Mouse (Mus musculus) midbrain, embryonic 13.5 days (tissue): ENCODE measurements around the gene Nmur1. TPM values are rescaled to one million over a fixed set of nuclear protein-coding genes. Genes with fewer than 3 reads are reported as not detected.
A peak's percentile ranks its signal among the peaks of the same experiment; 100 is the strongest.

Experiments used
- ATAC-seq: fragments of 200-750 bp; cut with Nextera tagmentation; 2 replicates; pipeline ENCODE4 v1.8.0; 2017; ENCODE audit warnings: mild to moderate bottlenecking, moderate TSS enrichment, moderate library complexity
- H3K27ac ChIP-seq: fragments of 300-500 bp; sonication (generic); 2 replicates; pipeline ENCODE4 v1.5.1; 2015; ENCODE audit warnings: inconsistent platforms, mild to moderate bottlenecking, moderate library complexity
- H3K27me3 ChIP-seq: fragments of 300-500 bp; sonication (generic); 2 replicates; pipeline ENCODE4 v1.6.1; 2015; ENCODE audit warnings: mild to moderate bottlenecking, inconsistent platforms
- H3K36me3 ChIP-seq: fragments of 300-500 bp; sonication (generic); 2 replicates; pipeline ENCODE4 v1.6.1; 2015; ENCODE audit warnings: mild to moderate bottlenecking, inconsistent platforms
- H3K4me1 ChIP-seq: fragments of 300-500 bp; sonication (generic); replicated peaks from 2 replicates; pipeline ENCODE4 v1.6.1; 2015; ENCODE audit warnings: inconsistent platforms
- H3K4me2 ChIP-seq: fragments of 300-500 bp; sonication (generic); replicated peaks from 2 replicates; pipeline ENCODE4 v1.6.1; 2015; ENCODE audit warnings: moderate library complexity, mild to moderate bottlenecking, inconsistent platforms
- H3K4me3 ChIP-seq: fragments of 300-500 bp; sonication (generic); replicated peaks from 2 replicates; pipeline ENCODE4 v1.5.1; 2015; ENCODE audit warnings: mild to moderate bottlenecking, inconsistent platforms
- H3K9ac ChIP-seq: fragments of 300-500 bp; sonication (generic); replicated peaks from 2 replicates; pipeline ENCODE4 v1.6.1; 2015; ENCODE audit warnings: mild to moderate bottlenecking, inconsistent platforms
- H3K9me3 ChIP-seq: fragments of 300-500 bp; sonication (generic); 2 replicates; pipeline ENCODE4 v1.6.1; 2016; ENCODE audit warnings: mild to moderate bottlenecking, inconsistent platforms
- WGBS: fragments of 180-500 bp; shearing (Covaris S2); methylation state at CpG from one replicate; pipeline ENCODE4 v1.1.7; 2015; 5-methylcytosine and 5-hydroxymethylcytosine counted together
- polyA plus RNA-seq: library from polyadenylated mRNA; unstranded; fragments of >200 nt; fragmentation: Nextera tagmentation; extraction: Ambion mirVana; gene quantifications from 2 replicates; pipeline ENCODE4 v1.2.1, GENCODE M21; 2015

Nmur1 gene
- polyA plus RNA-seq, 1 experiment from 2014 or later = not detected

DNA sequence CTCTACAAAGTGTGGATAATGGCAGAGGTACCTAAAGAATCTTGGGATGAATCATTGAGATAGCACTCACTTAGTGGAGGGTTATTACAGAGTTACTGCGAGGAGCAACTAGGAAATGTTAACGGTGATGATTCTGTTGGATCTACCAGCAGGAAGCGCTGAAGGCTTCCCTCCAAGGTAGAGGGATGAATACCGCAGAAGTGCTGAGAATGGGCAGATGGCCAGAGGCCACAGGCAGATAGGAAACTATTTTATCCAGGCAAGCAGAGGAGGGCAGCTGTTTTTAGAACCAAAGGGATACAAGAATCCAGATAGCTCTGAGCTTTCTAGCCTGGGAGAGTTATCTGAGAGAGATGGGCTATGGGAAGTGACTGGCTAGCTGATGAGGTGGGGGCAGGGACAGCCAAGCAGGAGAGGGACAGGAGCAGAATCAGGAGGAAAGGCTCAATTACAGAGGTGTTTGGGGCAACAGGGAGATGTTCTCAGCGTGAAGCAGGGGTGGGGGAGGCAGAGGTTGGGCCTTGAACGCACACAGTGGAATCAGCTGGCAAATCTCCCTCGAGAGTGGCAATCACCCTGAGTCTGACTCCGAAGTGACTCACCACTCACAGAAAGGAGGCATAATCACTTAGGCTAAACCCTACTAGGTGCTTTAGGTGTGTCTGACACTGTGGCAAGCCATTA is 13.6 kb upstream of the Nmur1 start:
- H3K27me3 ChIP-seq = no peaks in the 10 kb centered on the region
- no peaks in the 10 kb centered on the region for H3K36me3 ChIP-seq
- H3K4me1 ChIP-seq = peaks cover 77% of the 10 kb centered on the region
- ATAC-seq = no peak
- WGBS = 33% methylated on average over 8 of the region's 8 CpGs
- H3K4me2 ChIP-seq = peak overlapping the region; percentile 84; the same call in 1 of the 2 replicates
- peak overlapping the region; percentile 24; the same call in 1 of the 2 replicates for H3K9ac ChIP-seq
- peak overlapping the region; percentile 99; the same call in 1 of the 2 replicates for H3K27ac ChIP-seq
- no peaks in the 10 kb centered on the region for H3K9me3 ChIP-seq
- no peak overlapping the region for H3K4me3 ChIP-seq

DNA sequence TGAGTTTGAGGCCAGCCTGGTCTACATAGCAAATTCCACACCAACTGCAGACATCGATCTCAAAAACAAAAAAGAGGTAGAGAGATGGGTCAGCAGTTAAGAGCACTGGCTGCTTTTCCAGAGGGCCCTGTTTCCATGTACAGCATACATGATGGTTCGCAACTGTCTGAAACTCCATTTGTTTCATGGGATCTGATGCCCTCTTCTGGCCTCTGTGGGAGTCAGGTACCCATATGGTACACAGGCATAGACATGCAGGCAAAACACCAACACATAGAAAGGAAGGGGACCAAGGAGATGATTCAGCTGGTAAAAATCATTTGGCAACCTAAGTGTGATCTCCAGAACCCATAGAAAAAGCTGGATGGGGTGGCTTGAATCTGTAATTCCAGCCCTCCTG is 12.5 kb upstream of the Nmur1 start:
- H3K4me3 ChIP-seq = no peak overlapping the region
- no peak overlapping the region for H3K27ac ChIP-seq
- H3K4me1 ChIP-seq = peaks cover 79% of the 10 kb centered on the region
- no peak for ATAC-seq
- H3K9me3 ChIP-seq = no peaks in the 10 kb centered on the region
- WGBS = 80% methylated on average over 2 of the region's 2 CpGs
- no peak overlapping the region for H3K4me2 ChIP-seq
- no peak overlapping the region for H3K9ac ChIP-seq
- H3K27me3 ChIP-seq = no peaks in the 10 kb centered on the region
- no peaks in the 10 kb centered on the region for H3K36me3 ChIP-seq

DNA sequence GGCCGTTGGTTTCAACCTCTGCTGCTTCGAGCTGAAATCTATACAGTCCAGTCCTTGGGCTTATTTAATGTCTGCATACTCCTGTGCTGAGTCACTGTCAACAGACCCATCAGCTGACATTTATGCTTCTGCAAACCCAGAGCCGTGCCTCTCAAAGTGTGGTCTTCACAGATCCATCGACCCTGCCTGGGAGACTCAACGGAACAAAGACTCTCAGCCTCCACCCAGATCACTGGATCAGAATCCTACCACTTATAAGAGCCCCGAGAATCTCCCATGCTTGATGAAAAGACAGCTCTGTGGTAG is 11.9 kb upstream of the Nmur1 start:
- WGBS = 83% methylated on average over 6 of the region's 6 CpGs
- ATAC-seq = no peak
- Histone ChIP-seq H3K4me2 (no peak overlapping the region), H3K36me3 (no peaks in the 10 kb centered on the region), H3K9ac (no peak overlapping the region), H3K27me3 (no peaks in the 10 kb centered on the region), H3K4me1 (peaks cover 79% of the 10 kb centered on the region), H3K9me3 (no peaks in the 10 kb centered on the region), H3K4me3 (no peak overlapping the region), H3K27ac (peak overlapping the region; percentile 30; the same call in 1 of the 2 replicates)

DNA sequence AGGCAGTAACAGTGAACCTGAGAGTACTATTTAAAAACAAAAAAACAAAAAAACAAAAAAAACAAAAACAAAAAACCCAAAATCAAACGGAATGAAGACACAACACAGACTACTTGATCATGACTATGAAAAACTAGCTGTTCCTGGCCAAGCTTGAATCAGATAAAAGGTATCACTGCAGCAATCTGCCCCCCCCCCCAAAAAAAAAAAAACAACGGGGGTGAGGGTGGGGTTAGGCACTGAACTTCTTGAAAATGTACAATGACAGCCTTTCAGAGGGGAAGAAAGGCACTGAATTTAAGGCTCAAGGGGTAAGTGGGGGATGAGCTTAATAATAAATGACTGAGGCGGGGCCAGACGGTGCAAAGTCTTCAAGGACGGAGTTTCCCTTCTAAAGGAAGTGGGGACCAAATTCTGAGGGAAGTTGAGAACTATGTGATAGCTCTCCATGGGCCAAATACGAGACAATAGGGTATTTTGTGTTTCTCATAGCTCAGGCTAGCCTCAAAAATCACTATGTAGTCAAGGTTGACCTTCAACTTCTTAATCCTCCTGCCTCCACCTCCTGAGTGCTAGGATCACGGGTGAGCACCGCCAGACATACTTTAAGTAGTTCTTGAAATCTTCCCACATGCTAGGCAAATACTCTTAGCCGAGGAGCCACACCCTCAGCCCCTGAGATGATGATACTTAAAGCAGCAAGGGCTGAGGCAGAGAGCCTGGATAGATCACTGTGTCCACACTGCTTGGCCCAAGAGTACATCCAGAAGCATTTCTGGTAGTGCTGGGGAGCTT is 11.4 kb upstream of the Nmur1 start:
- Histone ChIP-seq H3K9ac (no peak overlapping the region), H3K27ac (peak overlapping the region; percentile 30; the same call in 1 of the 2 replicates), H3K27me3 (no peaks in the 10 kb centered on the region), H3K4me1 (peaks cover 76% of the 10 kb centered on the region), H3K4me3 (no peak overlapping the region), H3K9me3 (no peaks in the 10 kb centered on the region), H3K36me3 (no peaks in the 10 kb centered on the region), H3K4me2 (no peak overlapping the region)
- ATAC-seq = no peak
- WGBS = 62% methylated on average over 9 of the region's 9 CpGs

DNA sequence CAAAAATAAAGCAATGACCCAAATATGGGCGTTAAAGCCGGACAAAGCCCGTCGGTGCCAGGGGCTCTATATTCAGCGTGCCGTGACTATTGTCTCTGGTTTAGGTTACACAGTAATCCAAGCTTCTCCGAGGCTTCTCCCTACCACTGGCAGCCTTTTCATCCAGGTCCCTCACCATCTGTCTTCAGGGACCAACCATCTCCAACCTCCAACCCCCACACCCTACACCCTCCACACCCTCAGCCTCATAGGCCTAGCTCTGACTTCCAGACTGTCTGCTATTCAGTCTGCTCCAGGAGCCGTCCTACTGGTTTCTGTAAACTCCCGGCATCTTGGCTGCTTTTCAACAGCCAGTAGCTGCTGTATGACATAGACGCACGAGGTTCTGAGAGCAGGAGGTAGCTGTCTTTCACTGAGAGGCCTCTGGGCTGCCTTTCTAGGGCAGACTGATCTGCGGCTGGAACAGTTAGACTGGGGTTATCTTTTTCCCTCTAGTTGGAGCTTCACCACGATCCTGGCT is 9.3 kb upstream of the Nmur1 start:
- Histone ChIP-seq H3K4me3 (peak overlapping the region; percentile 47; the same call in 1 of the 2 replicates), H3K36me3 (no peaks in the 10 kb centered on the region), H3K4me2 (peak overlapping the region; percentile 70), H3K27ac (peak overlapping the region; percentile 100), H3K9ac (peak overlapping the region; percentile 76), H3K27me3 (no peaks in the 10 kb centered on the region), H3K9me3 (no peaks in the 10 kb centered on the region), H3K4me1 (peaks cover 64% of the 10 kb centered on the region)
- ATAC-seq = peak; percentile 32
- 6% methylated on average over 13 of the region's 13 CpGs for WGBS

DNA sequence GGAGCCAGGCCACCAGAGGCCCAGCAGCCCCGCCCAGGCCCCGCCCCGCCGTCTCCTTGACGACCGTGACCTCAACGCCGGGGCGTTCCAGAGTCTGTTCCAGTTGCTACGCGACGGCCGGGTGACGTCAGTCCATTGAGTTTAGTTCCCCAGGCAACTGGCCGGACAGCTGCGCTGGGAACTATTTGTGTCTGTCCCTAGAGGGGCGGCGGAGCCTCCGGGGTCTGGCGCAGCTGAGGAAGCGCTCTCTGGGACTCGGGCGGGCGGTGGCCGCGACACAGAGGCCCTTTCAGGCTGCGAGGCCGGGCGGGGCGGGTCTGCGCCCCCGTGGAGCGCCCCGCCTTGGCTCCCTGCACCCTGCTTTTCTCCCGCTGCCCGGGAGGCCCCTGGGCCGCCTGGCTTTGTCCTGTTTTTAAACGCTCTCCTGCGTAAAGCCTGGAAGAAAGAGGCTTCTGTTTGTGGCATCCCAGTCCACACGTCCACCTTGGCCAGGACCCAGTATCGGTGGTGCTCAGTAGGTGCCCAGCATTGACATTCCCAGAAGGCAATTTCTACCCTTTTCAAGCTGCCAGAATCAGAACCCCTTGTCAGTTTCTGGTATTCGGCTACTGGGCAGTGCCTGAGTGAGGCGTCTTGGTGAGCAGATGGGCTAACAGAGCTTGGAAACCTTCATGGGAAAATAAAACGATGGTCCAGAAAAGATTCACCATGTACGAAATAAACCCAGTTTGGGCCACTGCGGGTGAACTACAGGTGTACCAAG is 8.6 kb upstream of the Nmur1 start:
- Histone ChIP-seq H3K4me2 (peak overlapping the region; percentile 70), H3K27me3 (no peaks in the 10 kb centered on the region), H3K9ac (peak overlapping the region; percentile 76), H3K27ac (peak overlapping the region; percentile 100), H3K9me3 (no peaks in the 10 kb centered on the region), H3K4me1 (peaks cover 56% of the 10 kb centered on the region), H3K4me3 (peak overlapping the region; percentile 47), H3K36me3 (no peaks in the 10 kb centered on the region)
- WGBS = 2% methylated on average over 36 of the region's 46 CpGs
- peak; percentile 93 for ATAC-seq

DNA sequence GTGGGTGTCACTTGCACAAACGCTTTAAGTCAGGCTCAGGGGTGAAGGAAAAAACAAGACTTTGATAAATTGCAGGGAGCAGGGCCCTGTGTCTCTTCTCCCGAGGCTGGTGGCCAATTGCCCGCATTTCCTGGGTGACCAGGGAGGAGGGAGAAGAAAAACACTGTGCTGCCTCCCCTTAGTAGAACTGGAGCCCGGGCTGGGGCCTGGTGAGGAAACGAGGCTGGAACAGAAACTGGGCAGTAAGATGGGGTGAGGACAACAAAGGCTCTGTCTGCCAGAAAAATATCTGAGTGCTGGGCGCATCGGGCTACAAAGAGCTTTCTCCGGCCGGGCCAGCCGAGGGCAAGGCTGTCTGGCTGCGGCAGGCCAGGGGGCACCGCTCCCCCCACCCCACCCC is 8.0 kb upstream of the Nmur1 start:
- Histone ChIP-seq H3K4me3 (peak overlapping the region; percentile 47), H3K4me2 (peak overlapping the region; percentile 70), H3K9me3 (no peaks in the 10 kb centered on the region), H3K9ac (peak overlapping the region; percentile 76), H3K36me3 (no peaks in the 10 kb centered on the region), H3K27ac (peak overlapping the region; percentile 100), H3K4me1 (peaks cover 51% of the 10 kb centered on the region), H3K27me3 (no peaks in the 10 kb centered on the region)
- WGBS = under 1% methylated on average over 12 of the region's 12 CpGs
- peak; percentile 64 for ATAC-seq

DNA sequence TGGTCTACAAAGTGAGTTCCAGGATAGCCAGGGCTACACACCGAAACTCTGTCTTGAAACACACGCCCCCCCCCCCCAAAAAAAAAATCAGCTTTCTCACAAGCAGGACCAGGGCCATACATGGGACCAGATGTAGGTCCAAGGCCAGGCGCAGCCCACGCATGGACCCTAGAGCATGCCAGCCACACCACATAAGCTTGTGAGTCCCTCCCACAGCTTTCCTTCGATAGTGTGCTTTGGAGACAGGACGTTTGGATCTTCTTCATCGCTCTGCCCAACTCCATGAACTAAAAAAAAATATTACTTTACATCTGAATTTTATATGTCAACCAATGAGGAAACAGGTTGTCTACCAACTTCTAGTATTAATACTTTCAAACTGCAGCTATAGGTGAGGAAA is 7.3 kb upstream of the Nmur1 start:
- ATAC-seq = no peak
- 82% methylated on average over 7 of the region's 7 CpGs for WGBS
- no peak overlapping the region for H3K9ac ChIP-seq

DNA sequence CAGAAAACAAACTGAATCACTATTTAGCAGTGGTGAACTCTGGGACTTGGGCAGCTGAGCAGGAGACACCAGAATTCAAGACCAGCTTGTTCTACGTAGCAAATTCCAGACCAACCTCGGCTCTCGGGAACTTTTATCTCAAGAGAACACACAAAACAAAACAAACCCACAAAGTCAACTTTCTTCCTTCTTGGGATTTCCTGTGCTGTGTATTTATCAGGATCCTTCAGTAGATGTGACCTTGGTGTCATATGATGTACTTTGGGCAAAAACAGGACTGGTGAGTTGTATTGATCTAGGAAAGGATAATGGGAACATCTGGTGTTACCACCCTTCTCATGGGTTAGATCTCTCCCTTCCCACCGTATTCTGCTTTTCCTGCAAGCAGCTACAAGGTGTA is 6.8 kb upstream of the Nmur1 start:
- ATAC-seq = no peak
- no peaks in the 10 kb centered on the region for H3K27me3 ChIP-seq
- no peak overlapping the region for H3K4me2 ChIP-seq
- no peak overlapping the region for H3K9ac ChIP-seq
- no peaks in the 10 kb centered on the region for H3K9me3 ChIP-seq
- H3K27ac ChIP-seq = peak overlapping the region; percentile 100; the same call in 1 of the 2 replicates
- H3K4me1 ChIP-seq = peaks cover 43% of the 10 kb centered on the region
- H3K36me3 ChIP-seq = no peaks in the 10 kb centered on the region
- no peak overlapping the region for H3K4me3 ChIP-seq
- 85% methylated on average over 4 of the region's 4 CpGs for WGBS

More for the DNA sequence above, 7.3 kb upstream of the Nmur1 start:
- H3K4me1 ChIP-seq = peaks cover 49% of the 10 kb centered on the region
- no peak overlapping the region; the same call in 1 of the 2 replicates for H3K4me2 ChIP-seq
- H3K4me3 ChIP-seq = no peak overlapping the region
- no peaks in the 10 kb centered on the region for H3K36me3 ChIP-seq
- H3K27me3 ChIP-seq = no peaks in the 10 kb centered on the region
- peak overlapping the region; percentile 100 for H3K27ac ChIP-seq
- no peaks in the 10 kb centered on the region for H3K9me3 ChIP-seq

DNA sequence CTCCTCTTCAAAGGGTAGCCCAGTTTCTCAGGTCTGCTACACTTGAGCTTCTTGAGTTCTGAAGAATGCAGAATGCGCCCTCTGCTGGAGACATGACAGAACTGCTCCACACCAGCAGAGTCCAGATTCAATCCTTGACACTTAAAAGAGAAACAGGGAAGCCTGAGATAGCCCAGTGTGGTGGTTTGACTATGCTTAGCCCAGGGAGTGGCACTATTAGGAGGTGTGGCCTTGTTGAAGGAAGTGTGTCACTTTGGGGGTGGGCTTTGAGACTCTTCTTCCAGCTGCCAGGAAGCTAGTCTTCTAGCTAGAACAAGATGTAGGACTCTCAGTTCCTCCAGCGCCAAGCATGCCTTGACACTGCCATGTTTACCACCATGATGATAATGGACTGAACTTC is 4.0 kb upstream of the Nmur1 start:
- Histone ChIP-seq H3K36me3 (no peaks in the 10 kb centered on the region), H3K4me3 (no peak overlapping the region), H3K9ac (no peak overlapping the region), H3K27me3 (no peaks in the 10 kb centered on the region), H3K4me2 (no peak overlapping the region), H3K9me3 (no peaks in the 10 kb centered on the region), H3K4me1 (peaks cover 23% of the 10 kb centered on the region), H3K27ac (no peak overlapping the region)
- no peak for ATAC-seq
- WGBS = 47% methylated on average over 2 of the region's 2 CpGs

DNA sequence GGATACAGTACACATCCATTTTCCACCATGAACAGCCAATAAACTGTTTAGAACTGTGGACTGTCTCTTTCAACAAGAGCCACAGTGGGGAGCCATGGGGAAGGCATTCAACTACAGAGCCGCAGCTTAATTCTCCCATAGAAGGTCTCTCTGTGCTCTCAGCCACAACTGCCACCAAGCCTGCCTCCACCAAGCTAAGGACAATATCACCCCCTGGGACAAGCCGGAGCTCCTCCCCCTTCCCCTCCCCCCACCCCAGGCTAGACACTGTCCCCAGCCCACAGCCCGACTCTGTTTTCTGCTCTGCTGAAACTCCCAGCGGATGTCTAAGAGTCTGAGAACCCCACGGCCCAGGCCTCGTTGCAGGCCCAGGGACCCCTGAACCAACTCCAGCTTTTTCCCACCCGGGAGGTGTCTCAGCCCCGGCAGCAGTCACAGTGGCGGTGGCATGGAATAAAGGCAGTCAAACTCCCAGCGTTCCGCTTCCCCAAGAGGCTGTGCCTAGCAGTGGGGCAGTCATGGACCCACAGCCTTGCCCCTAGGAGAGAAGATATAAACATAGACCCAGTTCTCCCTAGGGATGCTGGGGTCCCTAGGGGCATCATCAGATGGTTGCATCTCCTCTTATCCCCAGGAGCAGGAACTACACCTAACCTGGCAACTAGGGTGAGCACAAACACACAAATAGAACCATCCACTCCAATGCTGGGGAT is 1.0 kb downstream of the Nmur1 start:
- H3K4me3 ChIP-seq = no peak overlapping the region
- H3K9ac ChIP-seq = no peak overlapping the region
- no peaks in the 10 kb centered on the region for H3K36me3 ChIP-seq
- peak overlapping the region; percentile 65 for H3K27ac ChIP-seq
- ATAC-seq = peak; percentile 82
- WGBS = 7% methylated on average over 11 of the region's 11 CpGs
- H3K4me1 ChIP-seq = peaks cover 30% of the 10 kb centered on the region
- H3K9me3 ChIP-seq = no peaks in the 10 kb centered on the region
- H3K4me2 ChIP-seq = peak overlapping the region; percentile 3; the same call in 1 of the 2 replicates
- H3K27me3 ChIP-seq = no peaks in the 10 kb centered on the region
